Mouse (Mus musculus) heart, postnatal 0 days (tissue): ENCODE measurements at regions not wholly inside any gene's neighbourhood (a gene's known extent, or its start where the extent isn't known, plus 50 kb on each side); places are given as distances from the start of the nearest gene placed in this dataset.

Experiments used
- CTCF ChIP-seq: IDR thresholded peaks from 2 replicates; pipeline ENCODE4 v1.5.1; 2016; ENCODE audit warnings: antibody characterized with exemption, control low read depth, low read depth
- EP300 ChIP-seq: IDR thresholded peaks from 2 replicates; pipeline ENCODE4 v1.6.1; 2016; ENCODE audit warnings: antibody characterized with exemption, low read depth

GRCm38 (mm10) chr9:41302809-41303493 lies 141.5 kb upstream of the Ubash3b start:
- TF ChIP-seq CTCF (no peak), EP300 (no peak)
